Mouse (Mus musculus): Measurements from ENCODE around the gene Sele.

DNA sequence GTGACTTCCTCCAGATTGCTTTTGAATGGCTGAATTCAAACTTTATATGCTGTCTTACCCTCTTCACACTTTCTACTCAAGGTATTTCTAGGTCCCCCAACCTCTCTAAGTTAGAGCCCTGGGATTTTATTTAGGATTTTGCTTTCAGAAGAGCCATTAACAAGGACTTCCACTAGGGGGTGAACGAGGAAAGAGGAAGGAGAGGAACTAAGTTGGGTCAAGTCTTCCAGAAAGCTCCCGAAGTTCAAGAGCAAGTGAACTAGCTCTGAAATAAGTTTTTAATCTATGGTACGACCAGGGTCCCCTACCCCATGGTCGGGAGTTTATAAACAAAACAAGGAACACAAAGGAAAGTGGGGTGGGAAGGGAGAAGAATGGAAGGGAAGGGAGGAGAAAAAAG, 13.2 kb downstream of the Sele start:
- TF ChIP-seq POLR2A (IDR thresholded peaks at IDR 0.05; ENCODE audit: borderline replicate concordance, insufficient read depth, low read length) (no peak), CTCF (IDR thresholded peaks at IDR 0.05; ENCODE audit: borderline replicate concordance, insufficient read depth, low read depth, low read length) (no peak)

Data from cerebellum, adult 2 months (tissue).